Mouse (Mus musculus): ENCODE measurements at regions not wholly inside any gene's neighbourhood (a gene's known extent, or its start where the extent isn't known, plus 50 kb on each side); places are given as distances from the start of the nearest gene placed in this dataset.

DNA sequence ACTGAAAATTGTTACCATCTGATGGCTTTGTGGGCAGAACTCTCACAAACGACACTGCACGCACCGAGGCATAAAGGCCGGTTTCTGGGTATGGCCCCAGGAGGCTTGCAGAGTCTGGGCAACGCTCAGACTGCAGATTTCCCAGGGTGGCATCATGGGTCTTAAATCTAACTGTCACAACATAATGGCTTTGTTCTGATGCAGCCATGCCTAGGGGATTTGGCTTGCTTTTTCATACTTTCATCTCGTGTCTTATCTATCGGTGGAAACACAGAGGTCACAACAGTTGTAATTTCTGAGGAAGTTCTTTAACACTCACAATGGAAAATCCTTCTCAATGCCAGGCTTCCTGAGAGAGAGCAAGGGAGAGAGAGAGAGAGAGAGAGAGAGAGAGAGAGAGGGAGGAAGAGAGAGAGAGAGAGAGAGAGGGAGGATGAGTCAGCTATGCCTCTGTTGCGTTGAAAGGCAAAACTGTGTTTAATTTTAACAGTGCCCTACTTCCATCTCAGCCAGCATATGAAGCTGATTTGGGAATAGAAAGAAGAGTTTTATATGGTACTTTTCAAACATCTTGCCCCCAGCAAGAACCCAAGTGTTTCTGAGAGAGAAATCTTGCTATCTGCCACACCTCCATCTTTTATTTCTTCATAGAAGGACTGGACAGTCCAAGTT is 224.6 kb upstream of the Prdm1 start:
- Histone ChIP-seq H3K4me3 (no peak overlapping the region), H3K27ac (no peak overlapping the region)
- intact Hi-C loops (cut with DNase I), result loop anchor here (5.0 kb wide), 1 partner anchor 66 kb away; no protein-coding TSS in a partner anchor
- TF ChIP-seq CTCF (IDR thresholded peaks at IDR 0.05), result no peak
- DNase-seq (ENCODE audit: extremely low spot score in 1 of 2, low spot score in 2 of 2), result no peak

DNA sequence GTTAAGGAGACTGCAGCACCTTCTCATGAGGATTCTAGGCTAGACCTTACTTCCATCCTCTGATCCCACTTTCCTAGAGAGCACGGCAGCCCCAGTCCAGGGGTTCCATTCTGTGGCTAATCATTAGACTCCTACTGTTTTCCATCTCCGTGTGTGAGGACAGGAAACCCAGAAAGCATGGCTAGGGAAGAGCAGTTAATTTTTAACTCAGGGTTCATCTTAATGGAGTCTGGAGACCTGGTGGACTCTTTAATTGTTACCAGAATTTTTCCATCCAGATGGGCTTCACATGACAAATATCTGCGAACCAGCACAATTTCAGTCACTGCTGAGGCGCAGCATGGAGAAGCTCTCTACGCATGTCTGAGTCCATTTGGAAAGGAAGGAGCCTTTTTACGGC is 222.8 kb upstream of the Prdm1 start:
- intact Hi-C loops (cut with DNase I), result loop anchor here (5.0 kb wide), 1 partner anchor 64 kb away; no protein-coding TSS in a partner anchor
- DNase-seq (ENCODE audit: extremely low spot score in 1 of 2, low spot score in 2 of 2), result no peak

DNA sequence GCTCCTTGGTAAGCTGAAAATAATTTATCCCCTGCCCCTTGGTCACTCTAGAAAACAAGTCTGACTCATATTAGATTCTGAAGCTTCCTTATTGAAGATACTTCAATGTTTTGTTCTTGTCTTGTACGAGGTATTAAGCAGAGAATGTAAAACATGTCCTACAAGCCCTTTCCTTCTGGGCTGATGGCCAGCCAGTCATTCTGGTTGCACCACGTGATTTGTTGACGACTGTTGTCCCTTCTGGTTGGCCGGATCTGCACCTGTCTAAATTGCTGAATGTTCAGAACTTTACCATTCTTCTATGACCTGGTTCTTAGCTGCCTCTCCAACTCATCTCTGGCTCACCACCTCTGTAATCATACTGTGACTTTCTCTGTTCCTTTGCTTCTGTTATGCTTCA is 220.9 kb upstream of the Prdm1 start:
- DNase-seq (ENCODE audit: extremely low spot score in 1 of 2, low spot score in 2 of 2), result no peak

More for the DNA sequence above, 222.8 kb upstream of the Prdm1 start:
- H3K27ac ChIP-seq, result no peak overlapping the region
- H3K4me3 ChIP-seq, result no peak overlapping the region
- TF ChIP-seq CTCF (IDR thresholded peaks at IDR 0.05), result no peak

DNA sequence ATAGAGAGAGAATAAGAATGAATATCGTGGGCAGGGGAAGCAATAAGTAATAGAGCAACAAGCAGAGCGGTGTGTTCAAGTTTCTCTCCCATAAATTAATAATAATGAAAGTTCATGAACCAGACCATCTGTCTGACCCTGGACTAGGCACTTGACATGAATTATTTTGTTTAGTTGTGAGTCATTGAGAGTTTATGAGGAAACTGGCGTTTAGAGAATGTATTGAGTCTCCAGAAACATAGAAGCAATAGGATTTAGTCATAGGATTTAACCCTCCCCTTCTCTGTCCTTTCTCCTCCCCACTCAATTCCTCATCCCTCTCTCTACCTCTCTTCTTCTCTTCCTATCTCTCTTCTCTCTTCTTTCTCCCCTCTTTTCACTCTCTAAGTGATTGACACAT is 219.1 kb upstream of the Prdm1 start:
- Histone ChIP-seq H3K4me3 (no peak overlapping the region), H3K27ac (no peak overlapping the region)
- DNase-seq (ENCODE audit: extremely low spot score in 1 of 2, low spot score in 2 of 2), result no peak
- TF ChIP-seq CTCF (IDR thresholded peaks at IDR 0.05), result no peak
- intact Hi-C loops (cut with DNase I), result no loop called here

More for the DNA sequence above, 220.9 kb upstream of the Prdm1 start:
- intact Hi-C loops (cut with DNase I), result no loop called here
- no peak overlapping the region for H3K27ac ChIP-seq
- no peak for TF ChIP-seq CTCF (IDR thresholded peaks at IDR 0.05)
- no peak overlapping the region for H3K4me3 ChIP-seq

DNA sequence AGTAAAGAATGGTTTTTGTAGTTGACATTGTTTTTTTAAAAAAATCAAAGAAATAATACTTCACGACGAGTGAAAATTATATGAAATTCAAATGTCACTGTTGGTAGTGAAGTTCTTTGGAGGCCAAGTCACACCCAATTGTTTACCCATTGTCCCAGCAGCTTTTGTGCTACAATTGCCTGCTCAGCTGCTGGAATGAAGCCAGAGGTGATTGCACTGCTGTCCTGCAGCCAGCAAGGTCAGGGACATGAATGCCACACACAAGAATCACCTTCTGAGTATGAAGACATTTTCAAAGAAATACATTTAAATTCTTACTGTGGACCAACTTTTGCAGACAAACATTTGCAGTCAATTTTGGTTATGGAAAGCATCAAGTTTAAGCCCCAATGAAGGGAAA is 215.9 kb upstream of the Prdm1 start:
- H3K27ac ChIP-seq, result no peak overlapping the region
- intact Hi-C loops (cut with DNase I), result no loop called here
- no peak for DNase-seq (ENCODE audit: extremely low spot score in 1 of 2, low spot score in 2 of 2)
- no peak for TF ChIP-seq CTCF (IDR thresholded peaks at IDR 0.05)
- no peak overlapping the region for H3K4me3 ChIP-seq

DNA sequence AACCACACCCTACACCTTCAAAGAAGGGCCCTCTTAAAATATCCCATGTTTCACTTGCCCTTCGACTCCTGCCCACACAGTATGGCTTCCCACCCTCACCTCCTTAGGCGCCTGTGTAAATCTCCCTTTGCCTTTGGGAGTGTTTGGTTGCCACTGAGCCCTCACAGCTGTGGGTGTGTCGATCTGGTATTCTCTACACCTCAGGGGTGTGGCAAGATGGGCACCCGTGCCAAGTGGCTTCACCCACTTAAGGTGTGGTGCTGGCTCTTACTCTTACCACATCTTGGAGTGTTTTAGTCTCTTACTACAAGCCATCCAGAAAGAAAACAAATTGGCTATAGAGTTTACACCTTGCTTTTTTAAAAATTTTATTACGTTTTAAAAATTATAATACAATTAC is 205.3 kb upstream of the Prdm1 start:
- Histone ChIP-seq H3K4me3 (no peak overlapping the region), H3K27ac (no peak overlapping the region)
- no peak for TF ChIP-seq CTCF (IDR thresholded peaks at IDR 0.05)
- DNase-seq (ENCODE audit: extremely low spot score in 1 of 2, low spot score in 2 of 2), result no peak
- intact Hi-C loops (cut with DNase I), result no loop called here

DNA sequence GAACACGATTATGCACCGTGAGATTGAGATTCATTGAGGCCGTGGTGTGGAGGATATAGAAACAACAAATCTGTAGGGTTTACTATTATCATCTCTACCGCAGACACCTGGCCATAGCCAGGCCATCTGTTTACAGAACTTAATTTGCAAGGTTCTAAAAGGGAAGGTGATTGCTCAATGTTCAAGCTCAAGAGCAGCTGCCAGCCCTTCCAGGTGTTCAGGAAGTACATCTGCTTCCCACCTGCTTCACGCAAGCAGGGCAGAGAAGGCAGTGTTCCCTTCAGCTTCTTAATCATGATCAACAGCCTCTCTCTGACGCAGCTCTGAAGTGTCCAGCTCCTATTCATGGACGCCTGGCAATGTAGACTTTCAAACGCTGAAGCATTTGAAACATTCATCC is 202.4 kb upstream of the Prdm1 start:
- no peak for DNase-seq (ENCODE audit: extremely low spot score in 1 of 2, low spot score in 2 of 2)
- no peak overlapping the region for H3K4me3 ChIP-seq
- no peak for TF ChIP-seq CTCF (IDR thresholded peaks at IDR 0.05)
- intact Hi-C loops (cut with DNase I), result no loop called here
- no peak overlapping the region for H3K27ac ChIP-seq

DNA sequence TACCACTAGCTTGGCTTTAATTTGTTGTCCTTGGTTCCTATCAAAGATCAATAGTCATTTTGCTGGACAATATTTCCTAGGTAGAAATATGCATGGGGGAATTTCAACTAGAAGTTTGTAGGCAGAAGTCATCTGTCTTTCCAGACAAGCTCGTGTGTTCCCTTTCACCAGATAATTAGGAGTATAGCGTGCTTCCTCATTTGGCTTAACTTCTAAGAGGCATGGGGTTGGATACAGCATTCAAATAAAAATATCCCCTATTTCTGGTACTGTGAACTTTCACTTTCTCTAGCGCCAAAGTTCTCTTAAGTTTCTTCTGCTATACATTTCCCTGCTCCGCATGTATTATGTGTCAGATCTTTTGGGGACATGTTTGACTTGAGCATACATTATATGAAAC is 200.7 kb upstream of the Prdm1 start:
- intact Hi-C loops (cut with DNase I), result no loop called here
- Histone ChIP-seq H3K27ac (no peak overlapping the region), H3K4me3 (no peak overlapping the region)
- DNase-seq (ENCODE audit: extremely low spot score in 1 of 2, low spot score in 2 of 2), result no peak
- no peak for TF ChIP-seq CTCF (IDR thresholded peaks at IDR 0.05)

DNA sequence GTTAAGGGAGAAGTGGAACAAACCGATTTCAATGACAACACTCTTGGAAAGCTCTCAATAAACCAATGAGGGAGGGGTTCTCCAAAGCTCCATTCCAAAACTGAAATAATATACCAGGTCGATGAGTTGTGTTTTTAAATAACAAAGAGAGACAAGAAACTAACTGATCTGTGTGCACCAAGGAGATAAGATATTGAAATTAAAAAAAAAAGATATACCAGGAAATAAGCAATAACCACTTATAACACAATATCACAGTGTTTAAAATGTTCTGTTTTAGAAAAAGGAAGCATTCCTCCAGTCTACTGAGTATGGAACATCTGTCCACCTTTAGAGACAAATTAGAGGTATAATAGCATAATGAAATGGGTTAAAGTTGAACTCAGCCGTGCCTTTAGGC is 196.3 kb upstream of the Prdm1 start:
- Histone ChIP-seq H3K27ac (no peak overlapping the region), H3K4me3 (no peak overlapping the region)
- DNase-seq (ENCODE audit: extremely low spot score in 1 of 2, low spot score in 2 of 2), result no peak
- intact Hi-C loops (cut with DNase I), result no loop called here
- TF ChIP-seq CTCF (IDR thresholded peaks at IDR 0.05), result no peak

DNA sequence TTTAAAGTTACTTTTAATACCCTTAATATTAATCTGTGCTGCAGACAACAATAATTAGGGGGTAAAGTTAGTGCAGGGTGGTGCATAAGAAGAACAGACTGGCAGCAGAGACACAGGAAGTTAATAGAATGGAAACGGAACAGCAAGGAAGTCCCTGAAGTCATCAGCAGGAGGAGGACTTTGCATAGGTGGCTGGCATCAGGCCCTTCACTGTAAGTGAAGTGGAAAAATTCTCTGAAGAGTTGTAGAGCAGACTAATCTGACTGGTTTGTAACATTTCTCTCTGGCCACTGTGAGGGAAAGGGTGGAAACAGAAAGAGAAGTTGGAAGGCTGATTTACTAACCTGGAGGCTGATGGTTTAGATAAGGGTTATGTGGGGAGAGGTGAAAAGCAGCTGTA is 195.5 kb upstream of the Prdm1 start:
- no peak for DNase-seq (ENCODE audit: extremely low spot score in 1 of 2, low spot score in 2 of 2)
- no peak for TF ChIP-seq CTCF (IDR thresholded peaks at IDR 0.05)
- no peak overlapping the region for H3K4me3 ChIP-seq
- H3K27ac ChIP-seq, result no peak overlapping the region
- intact Hi-C loops (cut with DNase I), result no loop called here

DNA sequence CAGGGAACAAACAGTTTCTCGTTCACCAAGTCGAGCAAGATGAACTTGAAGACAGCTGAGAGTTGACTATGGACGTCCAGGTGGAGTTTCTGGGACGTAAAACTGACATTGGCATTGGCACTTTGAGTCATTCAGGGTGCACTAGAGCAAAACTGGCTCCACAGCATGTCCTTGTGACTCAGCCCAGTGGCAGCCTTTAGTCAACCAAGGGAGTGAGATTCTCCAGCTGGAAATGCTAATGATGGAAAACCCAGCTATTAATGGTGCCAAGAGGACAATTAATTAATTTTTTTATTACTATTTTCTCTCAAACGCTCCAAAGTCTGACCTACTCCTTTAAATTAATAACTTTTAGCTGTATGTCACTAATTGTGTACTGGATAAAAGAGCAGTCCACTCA is 195.0 kb upstream of the Prdm1 start:
- Histone ChIP-seq H3K27ac (no peak overlapping the region), H3K4me3 (no peak overlapping the region)
- intact Hi-C loops (cut with DNase I), result no loop called here
- no peak for DNase-seq (ENCODE audit: extremely low spot score in 1 of 2, low spot score in 2 of 2)
- TF ChIP-seq CTCF (IDR thresholded peaks at IDR 0.05), result no peak

DNA sequence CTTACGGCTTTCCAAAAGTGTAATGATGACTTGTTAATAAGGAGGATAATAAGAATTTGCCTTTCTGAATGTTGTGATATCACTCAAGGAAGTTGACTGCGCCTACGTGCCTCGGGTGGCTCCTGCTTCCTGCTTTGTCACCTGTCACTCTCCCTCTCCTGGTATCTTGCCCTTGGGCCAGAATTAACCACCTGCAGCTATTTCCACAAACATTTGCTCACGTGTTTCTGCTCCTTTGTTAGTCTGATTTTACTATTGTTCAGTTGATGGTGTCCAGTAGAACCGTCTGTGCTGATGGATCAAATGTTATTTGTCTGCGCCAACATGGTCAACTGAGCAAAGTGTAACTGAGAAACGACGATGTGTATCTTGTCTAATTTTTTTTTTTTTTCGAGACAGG is 193.4 kb upstream of the Prdm1 start:
- no peak for TF ChIP-seq CTCF (IDR thresholded peaks at IDR 0.05)
- no peak for DNase-seq (ENCODE audit: extremely low spot score in 1 of 2, low spot score in 2 of 2)
- no peak overlapping the region for H3K27ac ChIP-seq
- H3K4me3 ChIP-seq, result no peak overlapping the region
- intact Hi-C loops (cut with DNase I), result no loop called here

DNA sequence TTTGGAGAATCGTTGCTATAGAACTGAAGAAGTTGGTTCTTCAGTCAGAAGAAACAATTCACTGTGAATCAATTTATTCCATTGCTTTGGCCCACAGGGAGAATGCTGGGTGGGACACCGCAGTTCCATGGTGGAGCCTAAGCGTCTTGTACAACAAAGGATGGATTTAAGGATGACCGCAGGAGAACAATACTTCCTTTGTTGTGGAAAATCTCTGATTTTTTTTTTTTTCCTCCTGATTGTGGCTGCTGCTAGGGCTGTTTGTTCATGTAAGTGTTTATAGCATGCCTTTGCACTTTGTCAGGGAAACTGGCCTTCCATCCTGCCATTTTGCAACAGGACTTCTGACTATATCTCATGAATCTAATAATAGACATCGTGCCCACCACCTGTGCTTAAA is 188.3 kb upstream of the Prdm1 start:
- no peak for TF ChIP-seq CTCF (IDR thresholded peaks at IDR 0.05)
- H3K27ac ChIP-seq, result no peak overlapping the region
- intact Hi-C loops (cut with DNase I), result no loop called here
- H3K4me3 ChIP-seq, result no peak overlapping the region
- DNase-seq (ENCODE audit: extremely low spot score in 1 of 2, low spot score in 2 of 2), result no peak

All from left cerebral cortex, adult 2 months (tissue).